ENCODE assay signal across 16 mouse cellular contexts in the genomic region with DNA sequence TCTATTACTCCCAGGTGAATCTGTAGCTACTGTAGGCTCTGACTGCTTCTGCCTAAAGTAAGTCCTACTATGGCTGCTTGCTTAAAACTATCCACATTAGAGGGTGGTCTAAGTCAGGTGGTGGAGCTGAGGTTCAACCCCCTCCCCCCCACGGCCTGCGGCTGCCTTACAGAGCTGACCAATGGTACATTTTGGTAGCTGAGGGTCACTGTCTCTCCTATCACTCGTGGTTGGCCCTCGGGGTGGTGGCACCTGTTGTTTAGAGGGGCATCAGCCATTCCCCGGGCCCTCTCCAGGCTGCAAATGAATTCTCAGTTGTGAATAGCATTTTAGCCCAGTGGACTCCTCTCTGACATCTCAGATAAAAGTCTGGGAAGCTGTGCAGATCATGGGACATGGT.
"Had no signal": no experiment of that assay in that cellular context is flagged by ENCODE, and none has a peak within 500 bp of the region (broad histone marks: within the 10 kb centered on the region; RNA-seq: fewer than 3 reads in every experiment).

No protein-coding gene starts in this region.

- H3K4me3 ChIP-seq: neural tube, embryonic 12.5 days; neural tube, embryonic 13.5 days; neural tube, embryonic 15.5 days; stomach, embryonic 15.5 days had no signal

- H3K27ac ChIP-seq: neural tube, embryonic 12.5 days; neural tube, embryonic 13.5 days; neural tube, embryonic 15.5 days; stomach, embryonic 15.5 days had no signal

- H3K4me1 ChIP-seq: neural tube, embryonic 12.5 days; neural tube, embryonic 13.5 days; neural tube, embryonic 15.5 days; stomach, embryonic 15.5 days had no signal

- H3K9me3 ChIP-seq: neural tube, embryonic 12.5 days; neural tube, embryonic 13.5 days; neural tube, embryonic 15.5 days; stomach, embryonic 15.5 days had no signal

- H3K9ac ChIP-seq: neural tube, embryonic 12.5 days; neural tube, embryonic 13.5 days; neural tube, embryonic 15.5 days; stomach, embryonic 15.5 days had no signal

- H3K4me2 ChIP-seq: neural tube, embryonic 12.5 days; neural tube, embryonic 13.5 days; neural tube, embryonic 15.5 days; stomach, embryonic 15.5 days had no signal

- DNase-seq: retina, postnatal 1 day; right cerebral cortex, adult 18-20 months; right cerebral cortex, postnatal 14 days; right cerebral cortex, postnatal 25 days; right cerebral cortex, postnatal 4 days; spleen, adult 18-20 months; thymus, adult 18-20 months; thymus, adult 2 months; thymus, postnatal 14 days; thymus, postnatal 25 days; thymus, postnatal 36 days; thymus, postnatal 4 days had no signal

- H3K27me3 ChIP-seq: neural tube, embryonic 12.5 days; neural tube, embryonic 13.5 days; neural tube, embryonic 15.5 days; stomach, embryonic 15.5 days had no signal
